Mouse (Mus musculus) myocyte (in vitro differentiated cells): ENCODE data around the gene Slc16a8. TPM values are rescaled to one million over a fixed set of nuclear protein-coding genes. Genes with fewer than 3 reads are reported as not detected.

Experiments
- H3K27me3 ChIP-seq: one replicate; pipeline ENCODE4 v1.6.1; 2011; ENCODE audit not compliant: control insufficient read depth, insufficient read depth, insufficient read length
- H3K36me3 ChIP-seq: one replicate; pipeline ENCODE4 v1.6.1; 2011; ENCODE audit not compliant: control insufficient read depth, insufficient read depth
- H3K4me2 ChIP-seq: one replicate; pipeline ENCODE4 v1.6.1; 2011; ENCODE audit warnings: low read depth, control low read depth
- H3K4me3 ChIP-seq: one replicate; pipeline ENCODE4 v1.5.1; 2011; ENCODE audit warnings: mild to moderate bottlenecking, control low read depth, moderate library complexity
- H3K79me2 ChIP-seq: one replicate; pipeline ENCODE4 v1.6.1; 2011; ENCODE audit not compliant: control insufficient read depth, insufficient read depth
- H3ac ChIP-seq: one replicate; pipeline ENCODE4 v1.6.1; 2011; ENCODE audit not compliant: control insufficient read depth, insufficient read length
- CEBPB ChIP-seq: IDR thresholded peaks from 2 replicates; pipeline ENCODE4 v1.6.1; 2011; ENCODE audit warnings: mild to moderate bottlenecking, moderate library complexity; ENCODE audit not compliant: poor library complexity, insufficient read depth, severe bottlenecking
- E2F4 ChIP-seq: IDR thresholded peaks from one replicate; pipeline ENCODE4 v1.6.1; 2011; ENCODE audit warnings: mild to moderate bottlenecking, control low read depth, moderate library complexity; ENCODE audit not compliant: insufficient read depth
- MAX ChIP-seq: IDR thresholded peaks from one replicate; pipeline ENCODE4 v1.6.1; 2011; ENCODE audit warnings: low read depth, mild to moderate bottlenecking, control low read depth
- MYOD1 ChIP-seq, 3 experiments: IDR thresholded peaks; one replicate each; pipeline ENCODE4 v1.6.1; 2011; ENCODE audit warnings: control low read depth in 2 of 3, low read depth in 2 of 3, mild to moderate bottlenecking in 2 of 3, moderate library complexity in 1 of 3; ENCODE audit not compliant: insufficient read length in 2 of 3, control insufficient read depth in 1 of 3
- MYOG ChIP-seq, 3 experiments: IDR thresholded peaks; one replicate each; pipeline ENCODE4 v1.6.1; 2011; ENCODE audit warnings: control low read depth in 2 of 3, low read depth in 2 of 3, mild to moderate bottlenecking in 2 of 3; ENCODE audit not compliant: insufficient read length in 2 of 3, control insufficient read depth in 1 of 3, insufficient read depth in 1 of 3
- POLR2A ChIP-seq: IDR thresholded peaks from one replicate; pipeline ENCODE4 v1.6.1; 2011; ENCODE audit warnings: low read depth, mild to moderate bottlenecking, control low read depth, moderate library complexity; ENCODE audit not compliant: insufficient read length
- POLR2AphosphoS2 ChIP-seq: IDR thresholded peaks from one replicate; pipeline ENCODE4 v1.6.1; 2011; ENCODE audit warnings: low read depth, control low read depth; ENCODE audit not compliant: insufficient read length
- REST ChIP-seq: IDR thresholded peaks from one replicate; pipeline ENCODE4 v1.6.1; 2011; ENCODE audit warnings: mild to moderate bottlenecking, control low read depth, moderate library complexity; ENCODE audit not compliant: insufficient read depth, insufficient read length
- SRF ChIP-seq: IDR thresholded peaks from one replicate; pipeline ENCODE4 v1.6.1; 2011; ENCODE audit warnings: low read depth; ENCODE audit not compliant: control insufficient read depth, insufficient read length
- TCF12 ChIP-seq: IDR thresholded peaks from one replicate; pipeline ENCODE4 v1.6.1; 2011; ENCODE audit warnings: mild to moderate bottlenecking, control low read depth; ENCODE audit not compliant: poor library complexity, insufficient read depth, severe bottlenecking
- TCF3 ChIP-seq: IDR thresholded peaks from one replicate; pipeline ENCODE4 v1.6.1; 2011; ENCODE audit warnings: low read depth, control low read depth; ENCODE audit not compliant: insufficient read length
- USF1 ChIP-seq: IDR thresholded peaks from one replicate; pipeline ENCODE4 v1.6.1; 2011; ENCODE audit warnings: low read depth, mild to moderate bottlenecking, control low read depth, moderate library complexity
- polyA plus RNA-seq: library from polyadenylated mRNA; unstranded; fragments of >200 nt; fragmentation: generic; extraction: Trizol; gene quantifications from one replicate; pipeline ENCODE4 v1.2.1, GENCODE M21; 2012; ENCODE audit warnings: missing spikeins

Slc16a8 gene
- polyA plus RNA-seq, 1 experiment = 0.25 TPM

- Histone ChIP-seq H3K27me3 (peaks cover 62% of the 10 kb centered on the region), H3K4me2 (no peak overlapping the region), H3K36me3 (no peaks in the 10 kb centered on the region), H3K79me2 (no peaks in the 10 kb centered on the region), H3K4me3 (no peak overlapping the region), H3ac (no peak overlapping the region)
- TF ChIP-seq MAX = no peak
Measured at GRCm38 (mm10) chr15:79216191-79216590, 38.4 kb downstream of the Slc16a8 start.

- H3K4me2 ChIP-seq = no peak overlapping the region
- H3K36me3 ChIP-seq = no peaks in the 10 kb centered on the region
- no peak overlapping the region for H3ac ChIP-seq
- no peak overlapping the region for H3K4me3 ChIP-seq
- no peaks in the 10 kb centered on the region for H3K79me2 ChIP-seq
- H3K27me3 ChIP-seq = peaks cover 65% of the 10 kb centered on the region
- TF ChIP-seq MYOG (IDR thresholded peaks at IDR 0.05; ENCODE audit: control insufficient read depth in 1 of 3, insufficient read depth in 1 of 3, insufficient read length in 2 of 3, low read depth in 2 of 3) = no peak
- TF ChIP-seq SRF = no peak
- TF ChIP-seq USF1 = no peak
- no peak for TF ChIP-seq MYOD1 (IDR thresholded peaks at IDR 0.05; ENCODE audit: control insufficient read depth in 1 of 3, insufficient read length in 2 of 3, low read depth in 2 of 3)
- no peak for TF ChIP-seq POLR2AphosphoS2
- TF ChIP-seq CEBPB = no peak
- TF ChIP-seq MAX = no peak
- no peak for TF ChIP-seq POLR2A
- TF ChIP-seq E2F4 = no peak
- no peak for TF ChIP-seq TCF12
- no peak for TF ChIP-seq TCF3
- TF ChIP-seq REST = no peak
Measured at GRCm38 (mm10) chr15:79213591-79213990, 41.0 kb downstream of the Slc16a8 start.

- Histone ChIP-seq H3K4me2 (no peak overlapping the region), H3K79me2 (no peaks in the 10 kb centered on the region), H3K4me3 (no peak overlapping the region), H3ac (no peak overlapping the region), H3K27me3 (peaks cover 65% of the 10 kb centered on the region), H3K36me3 (no peaks in the 10 kb centered on the region)
- no peak for TF ChIP-seq POLR2A
Measured at GRCm38 (mm10) chr15:79212750-79213446, 41.7 kb downstream of the Slc16a8 start.

- Histone ChIP-seq H3ac (no peak overlapping the region), H3K4me2 (no peak overlapping the region), H3K79me2 (no peaks in the 10 kb centered on the region), H3K4me3 (no peak overlapping the region), H3K27me3 (peaks cover 70% of the 10 kb centered on the region), H3K36me3 (no peaks in the 10 kb centered on the region)
- TF ChIP-seq USF1 (no peak), CEBPB (no peak), MYOG (IDR thresholded peaks at IDR 0.05; ENCODE audit: control insufficient read depth in 1 of 3, insufficient read depth in 1 of 3, insufficient read length in 2 of 3, low read depth in 2 of 3) (no peak), REST (no peak), MYOD1 (IDR thresholded peaks at IDR 0.05; ENCODE audit: control insufficient read depth in 1 of 3, insufficient read length in 2 of 3, low read depth in 2 of 3) (no peak), POLR2AphosphoS2 (no peak), MAX (no peak)
Measured at GRCm38 (mm10) chr15:79210357-79210756, 44.2 kb downstream of the Slc16a8 start.

- H3K4me3 ChIP-seq = no peak overlapping the region
- TF ChIP-seq E2F4 (no peak), TCF12 (no peak), USF1 (no peak), MYOG (IDR thresholded peaks at IDR 0.05; ENCODE audit: control insufficient read depth in 1 of 3, insufficient read depth in 1 of 3, insufficient read length in 2 of 3, low read depth in 2 of 3) (no peak), SRF (no peak), MAX (no peak), CEBPB (no peak), REST (no peak), MYOD1 (IDR thresholded peaks at IDR 0.05; ENCODE audit: control insufficient read depth in 1 of 3, insufficient read length in 2 of 3, low read depth in 2 of 3) (no peak), TCF3 (no peak), POLR2A (no peak), POLR2AphosphoS2 (no peak)
- no peak overlapping the region for H3ac ChIP-seq
- no peak overlapping the region for H3K4me2 ChIP-seq
- H3K27me3 ChIP-seq = peaks cover 66% of the 10 kb centered on the region
- no peaks in the 10 kb centered on the region for H3K36me3 ChIP-seq
- H3K79me2 ChIP-seq = no peaks in the 10 kb centered on the region
Measured at GRCm38 (mm10) chr15:79208758-79209439, 45.7 kb downstream of the Slc16a8 start.
